Mouse (Mus musculus) embryonic facial prominence, embryonic 11.5 days (tissue): Measurements from ENCODE around the gene Grb7. TPM values are rescaled to one million over a fixed set of nuclear protein-coding genes. Genes with fewer than 3 reads are reported as not detected.
A peak's percentile ranks its signal among the peaks of the same experiment; 100 is the strongest.

Source experiments
- ATAC-seq: fragments of 200-750 bp; cut with Nextera tagmentation; replicated peaks from 2 replicates; pipeline ENCODE4 v1.8.0; 2017; ENCODE audit warnings: low read depth; ENCODE audit not compliant: insufficient number of reproducible peaks, low FRiP score, low TSS enrichment
- DNase-seq: peaks from one replicate; pipeline ENCODE4 v3.0.0-alpha.2; 2015; ENCODE audit warnings: low spot score
- H3K27ac ChIP-seq: fragments of 300-500 bp; sonication (generic); replicated peaks from 2 replicates; pipeline ENCODE4 v1.5.1; 2014; ENCODE audit warnings: mild to moderate bottlenecking, low read depth, low read length, control low read depth
- H3K27me3 ChIP-seq: fragments of 300-500 bp; sonication (generic); 2 replicates; pipeline ENCODE4 v1.6.1; 2014; ENCODE audit warnings: mild to moderate bottlenecking, low read length, moderate library complexity, mixed read lengths; ENCODE audit not compliant: control insufficient read depth, insufficient read depth
- H3K36me3 ChIP-seq: fragments of 300-500 bp; sonication (generic); replicated peaks from 2 replicates; pipeline ENCODE4 v1.6.1; 2014; ENCODE audit warnings: low read depth, mild to moderate bottlenecking, low read length, moderate library complexity, mixed read lengths; ENCODE audit not compliant: control insufficient read depth, insufficient read depth
- H3K4me1 ChIP-seq: fragments of 300-500 bp; sonication (generic); 2 replicates; pipeline ENCODE4 v1.6.1; 2014; ENCODE audit warnings: low read length, mixed read lengths; ENCODE audit not compliant: control insufficient read depth, insufficient read depth
- H3K4me2 ChIP-seq: fragments of 300-500 bp; sonication (generic); 2 replicates; pipeline ENCODE4 v1.6.1; 2014; ENCODE audit warnings: low read depth, mild to moderate bottlenecking, control low read depth, low read length, moderate library complexity
- H3K4me3 ChIP-seq: fragments of 300-500 bp; sonication (generic); 2 replicates; pipeline ENCODE4 v1.5.1; 2014; ENCODE audit warnings: low read depth, low read length, control low read depth
- H3K9ac ChIP-seq: fragments of 300-500 bp; sonication (generic); replicated peaks from 2 replicates; pipeline ENCODE4 v1.6.1; 2014; ENCODE audit warnings: mild to moderate bottlenecking, control low read depth, low read length
- H3K9me3 ChIP-seq: fragments of 300-500 bp; sonication (generic); replicated peaks from 2 replicates; pipeline ENCODE4 v1.6.1; 2016; ENCODE audit warnings: mild to moderate bottlenecking, low read length, inconsistent platforms, mixed read lengths; ENCODE audit not compliant: control insufficient read depth
- WGBS: fragments of 180-500 bp; shearing (Covaris S2); extraction: QIAGEN DNeasy Blood & Tissue Kit; methylation state at CpG from one replicate; pipeline ENCODE4 v1.1.7; 2014; 5-methylcytosine and 5-hydroxymethylcytosine counted together
- polyA plus RNA-seq: library from polyadenylated mRNA; unstranded; fragments of >200 nt; fragmentation: Nextera tagmentation; extraction: Ambion mirVana; gene quantifications from 2 replicates; pipeline ENCODE4 v1.2.1, GENCODE M21; 2014

The Grb7 gene
- polyA plus RNA-seq, 1 experiment from 2014 or later, result 8.5 TPM

GRCm38 (mm10) chr11:98446562-98447474 lies 624 bp downstream of the Grb7 start:
- Histone ChIP-seq H3K36me3 (no peaks in the 10 kb centered on the region), H3K27ac (no peak overlapping the region), H3K4me2 (0 out of 2 replicates have a peak overlapping the region, but pooled peaks have one; percentile 13), H3K4me1 (no peaks in the 10 kb centered on the region; the same call in 1 of the 2 replicates), H3K9me3 (no peaks in the 10 kb centered on the region), H3K27me3 (peaks cover 14% of the 10 kb centered on the region), H3K4me3 (peak overlapping the region; percentile 11; the same call in 1 of the 2 replicates), H3K9ac (peak overlapping the region; percentile 4; the same call in 1 of the 2 replicates)
- peak; percentile 39; the same call in 1 of the 2 replicates for ATAC-seq
- peak; percentile 43 for DNase-seq
- WGBS, result 1% methylated on average over 33 of the region's 33 CpGs

- 12% methylated on average over 7 of the region's 7 CpGs for WGBS
- H3K4me2 ChIP-seq, result 0 out of 2 replicates have a peak overlapping the region, but pooled peaks have one; percentile 13
- no peak overlapping the region for H3K27ac ChIP-seq
- no peak overlapping the region for H3K9ac ChIP-seq
- peak overlapping the region; percentile 11 for H3K4me3 ChIP-seq
- ATAC-seq (no peak), DNase-seq (no peak)
- H3K36me3 ChIP-seq, result no peaks in the 10 kb centered on the region
- peaks cover 14% of the 10 kb centered on the region for H3K27me3 ChIP-seq
- H3K4me1 ChIP-seq, result no peaks in the 10 kb centered on the region; the same call in 1 of the 2 replicates
- no peaks in the 10 kb centered on the region for H3K9me3 ChIP-seq
These were observed 1.3 kb downstream of the Grb7 start for GRCm38 (mm10) chr11:98447475-98447834.

GRCm38 (mm10) chr11:98448191-98448790 lies 2.1 kb downstream of the Grb7 start:
- Histone ChIP-seq H3K27me3 (peaks cover 14% of the 10 kb centered on the region), H3K4me2 (no peak overlapping the region; the same call in 1 of the 2 replicates), H3K27ac (no peak overlapping the region), H3K4me3 (no peak overlapping the region), H3K9ac (no peak overlapping the region), H3K36me3 (no peaks in the 10 kb centered on the region), H3K4me1 (no peaks in the 10 kb centered on the region; the same call in 1 of the 2 replicates), H3K9me3 (no peaks in the 10 kb centered on the region)
- DNase-seq (no peak), ATAC-seq (no peak)
- 28% methylated on average over 13 of the region's 13 CpGs for WGBS

- Histone ChIP-seq H3K36me3 (no peaks in the 10 kb centered on the region), H3K9me3 (no peaks in the 10 kb centered on the region), H3K4me3 (no peak overlapping the region), H3K27ac (no peak overlapping the region), H3K9ac (no peak overlapping the region), H3K27me3 (peaks cover 14% of the 10 kb centered on the region), H3K4me2 (no peak overlapping the region), H3K4me1 (no peaks in the 10 kb centered on the region; the same call in 1 of the 2 replicates)
- DNase-seq (no peak), ATAC-seq (no peak)
- WGBS, result 70% methylated on average over 3 of the region's 3 CpGs
These were observed 3.2 kb downstream of the Grb7 start for GRCm38 (mm10) chr11:98449419-98449818.

GRCm38 (mm10) chr11:98449921-98450771 lies 4.0 kb downstream of the Grb7 start:
- no peak overlapping the region for H3K27ac ChIP-seq
- peaks cover 14% of the 10 kb centered on the region for H3K27me3 ChIP-seq
- no peak for ATAC-seq
- no peaks in the 10 kb centered on the region; the same call in 1 of the 2 replicates for H3K4me1 ChIP-seq
- DNase-seq, result no peak
- no peak overlapping the region for H3K9ac ChIP-seq
- no peaks in the 10 kb centered on the region for H3K36me3 ChIP-seq
- H3K4me2 ChIP-seq, result no peak overlapping the region; the same call in 1 of the 2 replicates
- 79% methylated on average over 20 of the region's 20 CpGs for WGBS
- H3K9me3 ChIP-seq, result no peaks in the 10 kb centered on the region
- H3K4me3 ChIP-seq, result no peak overlapping the region

- Histone ChIP-seq H3K9ac (no peak overlapping the region), H3K4me2 (no peak overlapping the region), H3K27ac (no peak overlapping the region), H3K4me3 (no peak overlapping the region), H3K4me1 (no peaks in the 10 kb centered on the region), H3K9me3 (no peaks in the 10 kb centered on the region), H3K27me3 (peaks cover 17% of the 10 kb centered on the region), H3K36me3 (no peaks in the 10 kb centered on the region)
- WGBS, result 80% methylated on average over 4 of the region's 4 CpGs
- no peak for DNase-seq
- no peak for ATAC-seq
These were observed 9.3 kb downstream of the Grb7 start for GRCm38 (mm10) chr11:98455484-98455883.

- no peak overlapping the region for H3K9ac ChIP-seq
- DNase-seq, result no peak
- H3K27ac ChIP-seq, result no peak overlapping the region
- no peaks in the 10 kb centered on the region for H3K36me3 ChIP-seq
- no peak overlapping the region for H3K4me3 ChIP-seq
- 72% methylated on average over 5 of the region's 5 CpGs for whole genome bisulfite sequencing
- H3K9me3 ChIP-seq, result no peaks in the 10 kb centered on the region
- H3K4me2 ChIP-seq, result no peak overlapping the region
- H3K4me1 ChIP-seq, result no peaks in the 10 kb centered on the region
- ATAC-seq, result no peak
- H3K27me3 ChIP-seq, result peaks cover 17% of the 10 kb centered on the region
These were observed 10.4 kb downstream of the Grb7 start for GRCm38 (mm10) chr11:98456545-98456944.
